Mouse (Mus musculus) ZHBTc4 (cell line): ENCODE results near the gene Gm20449.
"Not testable (repeated sequence)": the region's sequence is repeated elsewhere in the genome, so short reads cannot be mapped to it uniquely, and the experiment has no call there.

Source experiments
- DNase-seq: peaks from one replicate; pipeline ENCODE4 v3.0.0-alpha.2; 2011; ENCODE audit warnings: low read depth, low spot score

Gene Gm20449

DNA sequence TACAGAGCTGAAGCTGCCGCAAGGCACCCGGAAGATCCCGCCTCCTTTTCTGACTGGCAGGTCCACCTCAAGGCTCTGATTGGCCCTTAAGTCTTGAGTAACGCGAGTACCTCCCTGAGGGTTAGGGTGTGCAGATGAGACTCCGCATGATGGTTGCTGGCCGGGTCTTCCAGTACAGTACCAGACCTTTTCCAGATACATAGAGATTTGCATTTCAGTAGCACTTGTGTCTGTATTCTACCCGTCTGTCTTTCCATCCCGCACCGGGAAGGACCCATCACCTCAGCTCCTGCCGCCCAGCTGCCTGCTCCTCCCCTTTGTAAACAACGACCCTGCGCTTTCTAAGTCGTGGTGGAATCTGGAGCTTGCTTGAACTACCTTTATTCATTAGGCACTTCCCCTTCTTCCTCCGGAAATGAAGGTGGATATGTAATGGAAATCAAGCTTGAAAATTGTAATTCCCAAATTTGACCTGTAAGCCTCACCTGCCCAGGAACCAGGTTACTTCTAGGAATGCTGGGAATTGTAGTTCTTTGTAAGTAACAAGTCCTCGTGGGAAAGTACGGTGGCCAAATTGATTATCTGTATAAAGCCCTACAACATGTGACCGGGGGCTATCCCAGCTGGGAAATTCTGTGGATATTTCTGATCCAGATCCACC lies at the start of gene Gm20449, which contains the start of gene AW146154:
Gm20449 (minus strand) TSS at position 29 of the 661 bp plus-strand sequence.
AW146154 (minus strand) TSS at position 502 of the 661 bp plus-strand sequence.
- DNase-seq: peak; percentile 96

DNA sequence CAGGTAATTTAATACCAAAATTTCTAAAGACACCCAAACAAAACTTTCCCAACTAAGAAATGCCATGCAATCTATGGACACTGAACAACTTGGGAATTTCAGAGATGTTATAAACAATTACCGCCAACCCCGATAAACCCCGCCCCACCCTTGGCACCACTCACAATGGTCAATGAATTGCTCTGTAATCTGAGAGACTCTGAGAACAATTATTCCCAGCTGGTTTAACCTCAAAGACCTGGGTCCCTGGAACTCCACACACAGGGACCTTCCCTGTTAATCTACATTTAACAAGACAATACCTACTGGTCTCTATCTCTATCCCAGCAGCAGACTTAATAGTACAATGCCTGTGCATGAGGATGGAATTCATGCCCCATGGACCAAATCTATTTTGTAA lies 13.5 kb upstream of the Gm20449 start:
- DNase-seq: peak; percentile 77

DNA sequence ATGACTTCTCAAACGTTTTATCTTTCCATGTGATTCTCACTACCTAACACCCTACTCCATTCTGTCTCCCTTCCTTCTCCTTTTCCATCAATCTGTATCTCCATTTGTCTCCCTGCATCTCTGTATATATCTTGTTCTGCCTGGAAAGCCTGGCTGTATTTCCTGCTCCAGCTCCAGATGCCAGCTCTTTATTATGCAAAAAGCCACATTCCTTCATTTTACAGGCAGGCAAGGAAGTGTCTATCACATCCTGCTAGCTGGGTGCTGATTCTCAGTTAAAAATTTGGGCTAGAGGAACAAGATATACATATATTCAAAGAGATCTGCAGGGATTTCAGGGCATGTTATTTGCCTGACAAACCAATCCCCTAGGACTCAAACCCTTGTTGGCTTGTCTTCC lies 13.0 kb upstream of the Gm20449 start:
- peak; percentile 68 for DNase-seq

DNA sequence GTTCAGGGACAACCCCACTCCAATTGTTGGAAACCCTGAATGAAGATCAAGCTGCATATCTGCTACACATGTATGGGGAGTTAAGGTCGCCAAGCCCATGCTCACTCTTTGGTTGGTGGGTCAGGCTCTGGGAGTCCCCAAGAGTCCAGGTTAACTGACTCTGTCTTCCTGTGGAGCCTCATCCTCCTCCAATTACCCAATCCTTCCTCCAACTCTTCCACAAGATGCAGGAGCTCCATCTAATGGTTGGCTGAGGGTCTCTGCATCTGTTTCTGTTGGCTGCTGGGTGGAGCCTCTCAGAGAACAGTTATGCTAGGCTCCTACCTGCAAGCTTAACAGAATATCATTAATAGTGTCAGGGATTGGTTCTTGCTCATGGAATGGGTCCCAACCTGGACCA lies 3.2 kb upstream of the Gm20449 start:
- DNase-seq: peak; percentile 43

DNA sequence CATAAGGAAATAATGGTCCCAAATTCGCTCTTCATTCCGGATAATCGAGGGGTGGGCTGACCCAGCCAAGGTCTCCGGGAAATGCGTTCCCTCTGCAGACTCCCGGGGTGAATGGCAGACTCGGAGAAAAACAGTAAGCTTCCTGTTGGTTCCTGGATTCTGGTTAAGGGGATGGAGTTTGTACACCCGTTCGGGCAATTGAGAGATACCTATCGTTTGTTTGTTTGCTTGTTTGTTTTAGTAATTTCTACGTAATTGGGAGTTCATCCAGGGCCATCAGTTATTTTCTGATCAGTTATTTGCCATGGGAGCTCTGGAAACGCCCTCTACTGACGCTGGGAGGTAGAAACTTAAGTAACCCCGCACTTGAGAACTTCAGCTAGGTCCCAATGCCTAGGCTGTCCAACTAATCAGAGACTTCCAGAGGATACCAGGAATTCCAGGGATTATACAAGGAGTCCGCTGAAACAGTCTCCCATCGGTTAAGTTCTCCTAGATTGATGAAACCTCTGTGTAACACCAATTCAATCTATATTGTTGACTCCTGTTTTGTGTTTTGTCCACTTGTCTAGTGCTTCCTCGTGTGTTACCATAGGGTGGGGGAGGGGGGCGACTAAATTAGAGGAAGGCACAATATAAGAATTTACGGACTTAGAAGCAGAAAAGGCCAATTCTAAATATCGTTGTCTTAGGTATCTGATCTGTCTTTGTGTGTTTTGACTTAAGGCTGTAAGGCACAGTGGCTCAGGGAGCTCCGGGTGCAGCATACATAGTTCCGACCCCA lies 1.1 kb upstream of the Gm20449 start:
- peak; percentile 72 for DNase-seq

DNA sequence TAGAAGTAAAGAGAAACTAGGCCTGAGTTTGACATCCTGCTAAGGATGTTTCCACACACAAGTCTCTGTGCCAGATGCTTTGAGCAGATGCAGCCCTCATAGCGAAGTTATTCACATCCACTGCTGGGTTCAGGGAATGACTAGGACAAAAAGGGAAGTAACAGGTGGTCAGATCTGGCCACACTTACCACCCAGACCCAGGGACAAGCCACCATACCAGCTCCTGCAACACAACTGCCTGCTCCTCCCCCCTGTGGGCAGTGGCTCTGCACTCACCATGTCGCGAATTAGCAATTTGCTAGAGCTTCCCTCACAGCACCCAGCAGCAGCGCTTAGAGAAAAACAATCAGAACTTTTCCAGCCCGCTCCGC lies 214 bp downstream of the Gm20449 start:
- DNase-seq: not testable (repeated sequence)

DNA sequence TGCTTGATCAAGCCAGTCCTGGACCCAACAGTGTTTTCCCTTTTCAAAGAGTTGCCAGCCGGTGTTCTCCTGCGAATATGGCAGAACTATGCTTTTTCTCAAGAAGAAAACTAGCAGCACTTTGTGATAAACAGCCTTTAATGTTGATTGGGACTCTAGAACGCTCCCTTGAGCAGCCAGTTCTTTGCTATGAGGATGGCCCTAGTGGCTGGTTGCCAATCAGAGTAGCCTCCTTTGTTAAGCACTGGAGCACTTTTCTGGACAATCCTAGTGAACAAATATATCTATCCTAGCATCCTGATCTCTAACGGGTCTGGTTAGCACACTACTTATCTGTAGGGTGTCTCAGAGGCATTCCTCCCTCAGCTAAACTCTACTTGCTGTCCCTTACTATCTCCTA lies 753 bp downstream of the Gm20449 start:
- DNase-seq: not testable (repeated sequence)

DNA sequence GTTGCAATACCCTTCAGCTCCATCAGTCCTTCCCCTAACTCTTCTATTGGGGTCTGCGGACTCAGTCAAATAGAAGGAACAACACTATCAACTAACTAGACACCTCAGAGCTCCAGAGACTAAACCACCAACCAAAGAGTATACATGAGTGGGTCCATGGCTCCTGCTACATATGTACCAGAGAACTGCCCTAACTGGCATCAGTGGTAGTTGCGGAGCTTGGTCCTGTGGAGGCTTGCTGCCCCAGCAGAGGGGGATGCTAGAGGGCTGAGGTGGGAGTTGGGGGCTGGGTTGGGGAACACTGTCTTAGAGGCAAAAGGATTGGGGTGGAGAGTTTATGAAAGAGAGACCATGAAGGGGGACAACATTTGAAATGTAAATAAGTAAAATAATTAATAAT lies 1.3 kb downstream of the Gm20449 start:
- no peak for DNase-seq

DNA sequence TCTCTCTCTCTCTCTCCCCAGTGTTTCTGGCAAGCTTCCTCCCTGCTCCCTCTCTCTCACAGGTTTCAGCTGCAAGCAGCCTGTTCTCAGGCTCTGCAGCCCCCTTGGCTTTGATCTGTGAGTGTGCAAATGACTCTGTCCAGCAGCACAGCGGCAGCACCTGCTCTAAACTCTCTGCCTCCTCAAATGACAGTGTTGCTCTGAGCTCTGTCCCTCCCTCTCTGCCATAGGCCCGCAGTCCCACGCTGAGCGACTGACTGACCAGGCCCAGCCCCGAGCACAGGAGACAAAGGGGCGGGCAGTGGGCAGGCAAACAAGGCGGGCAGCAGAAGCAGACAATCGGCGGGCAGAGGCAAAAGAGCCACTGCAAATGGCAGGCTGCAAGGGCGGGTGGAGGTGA lies 47.4 kb downstream of the Gm20449 start:
- peak; percentile 42 for DNase-seq

DNA sequence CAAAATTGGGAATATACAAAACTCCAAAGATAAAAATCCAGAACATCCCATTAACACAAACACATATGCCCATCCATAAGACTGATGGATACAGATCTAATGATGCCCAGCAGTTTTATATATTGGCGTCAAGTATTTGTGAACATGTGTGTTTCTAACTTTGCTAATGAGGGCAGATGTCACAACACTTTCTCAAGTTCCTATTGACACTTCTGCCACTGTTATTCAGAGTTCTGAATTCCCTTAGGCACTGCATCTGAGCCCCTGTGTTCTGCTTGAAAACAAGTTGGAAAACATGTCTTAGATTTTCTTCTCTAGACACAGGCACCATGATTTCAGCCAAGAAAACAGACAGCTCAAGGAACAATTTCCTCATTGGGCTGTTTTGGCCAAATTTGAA lies 50.6 kb downstream of the Gm20449 start, which contains the start of gene Vmn2r57:
Vmn2r57 (minus strand) TSS at position 101 of the 400 bp plus-strand sequence.
- not testable (repeated sequence) for DNase-seq

DNA sequence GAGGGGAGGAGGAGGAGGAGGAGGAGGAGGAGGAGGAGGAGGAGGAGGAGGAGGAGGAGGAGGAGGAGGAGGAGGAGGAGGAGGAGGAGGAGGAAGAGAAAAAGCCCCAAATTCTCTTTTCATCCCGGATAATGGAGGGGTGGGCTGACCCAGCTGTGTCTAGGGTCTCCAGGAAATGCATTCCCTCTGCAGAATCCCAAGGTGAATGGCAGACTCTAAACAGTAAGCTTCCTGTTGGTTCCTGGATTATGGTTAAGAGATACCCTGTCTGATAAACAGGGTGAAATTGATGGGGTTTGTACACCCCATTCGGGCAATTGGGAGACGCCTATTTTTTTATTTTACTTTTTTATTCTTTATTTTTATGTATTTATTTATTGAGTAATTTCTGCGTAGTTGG lies 105.1 kb downstream of the Gm20449 start:
- DNase-seq: no peak

DNA sequence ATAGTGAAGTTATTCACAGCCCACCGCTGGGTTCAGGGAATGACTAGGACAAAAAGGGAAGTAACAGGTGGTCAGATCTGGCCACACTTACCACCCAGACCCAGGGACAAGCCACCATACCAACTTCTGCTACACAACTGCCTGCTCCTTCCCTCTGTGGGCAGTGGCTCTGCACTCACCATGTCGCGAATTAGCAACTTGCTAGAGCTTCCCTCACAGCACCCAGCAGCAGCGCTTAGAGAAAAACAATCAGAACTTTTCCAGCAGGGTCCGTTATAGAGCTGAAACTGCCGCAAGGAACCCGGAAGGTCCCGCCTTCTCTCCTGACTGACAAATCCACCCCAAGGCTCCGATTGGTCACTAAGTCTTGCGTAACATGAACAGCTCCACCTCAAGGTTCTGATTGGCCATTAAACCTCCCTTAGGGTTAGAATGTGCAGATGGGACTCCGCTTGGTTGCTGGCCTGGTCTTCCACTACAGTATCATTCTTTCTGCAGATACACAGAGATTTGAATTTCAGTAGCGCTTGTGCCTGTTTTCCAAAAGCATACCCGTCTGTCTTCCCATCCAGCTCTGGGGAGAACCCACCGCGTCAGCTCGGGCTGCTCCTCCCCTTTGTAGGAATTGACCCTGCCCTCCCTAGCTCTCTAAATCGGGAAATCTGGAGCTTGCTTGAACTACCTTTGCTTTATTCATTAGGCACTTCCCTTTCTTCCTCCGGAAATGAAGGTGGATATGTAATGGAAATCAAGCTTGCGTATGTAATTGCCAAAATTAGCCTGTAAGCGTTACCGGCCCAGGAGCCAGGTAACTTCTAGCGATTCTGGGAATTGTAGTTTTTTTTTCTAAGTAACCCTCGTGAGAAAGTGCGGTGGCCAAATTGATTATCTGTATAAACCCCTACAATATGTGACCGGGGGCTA lies 105.9 kb downstream of the Gm20449 start, which contains the start of gene AI987944:
AI987944 (minus strand) TSS at position 332 of the 924 bp plus-strand sequence.
- DNase-seq: peak; percentile 95
